Mouse (Mus musculus) midbrain, embryonic 13.5 days (tissue): ENCODE measurements at regions not wholly inside any gene's neighbourhood (a gene's known extent, or its start where the extent isn't known, plus 50 kb on each side); places are given as distances from the start of the nearest gene placed in this dataset.
A peak's percentile ranks its signal among the peaks of the same experiment; 100 is the strongest.

Experiments used
- ATAC-seq: fragments of 200-750 bp; cut with Nextera tagmentation; 2 replicates; pipeline ENCODE4 v1.8.0; 2017; ENCODE audit warnings: mild to moderate bottlenecking, moderate TSS enrichment, moderate library complexity
- H3K27ac ChIP-seq: fragments of 300-500 bp; sonication (generic); 2 replicates; pipeline ENCODE4 v1.5.1; 2015; ENCODE audit warnings: inconsistent platforms, mild to moderate bottlenecking, moderate library complexity
- H3K27me3 ChIP-seq: fragments of 300-500 bp; sonication (generic); 2 replicates; pipeline ENCODE4 v1.6.1; 2015; ENCODE audit warnings: mild to moderate bottlenecking, inconsistent platforms
- H3K36me3 ChIP-seq: fragments of 300-500 bp; sonication (generic); 2 replicates; pipeline ENCODE4 v1.6.1; 2015; ENCODE audit warnings: mild to moderate bottlenecking, inconsistent platforms
- H3K4me1 ChIP-seq: fragments of 300-500 bp; sonication (generic); replicated peaks from 2 replicates; pipeline ENCODE4 v1.6.1; 2015; ENCODE audit warnings: inconsistent platforms
- H3K4me2 ChIP-seq: fragments of 300-500 bp; sonication (generic); replicated peaks from 2 replicates; pipeline ENCODE4 v1.6.1; 2015; ENCODE audit warnings: moderate library complexity, mild to moderate bottlenecking, inconsistent platforms
- H3K4me3 ChIP-seq: fragments of 300-500 bp; sonication (generic); replicated peaks from 2 replicates; pipeline ENCODE4 v1.5.1; 2015; ENCODE audit warnings: mild to moderate bottlenecking, inconsistent platforms
- H3K9ac ChIP-seq: fragments of 300-500 bp; sonication (generic); replicated peaks from 2 replicates; pipeline ENCODE4 v1.6.1; 2015; ENCODE audit warnings: mild to moderate bottlenecking, inconsistent platforms
- H3K9me3 ChIP-seq: fragments of 300-500 bp; sonication (generic); 2 replicates; pipeline ENCODE4 v1.6.1; 2016; ENCODE audit warnings: mild to moderate bottlenecking, inconsistent platforms
- WGBS: fragments of 180-500 bp; shearing (Covaris S2); methylation state at CpG from one replicate; pipeline ENCODE4 v1.1.7; 2015; 5-methylcytosine and 5-hydroxymethylcytosine counted together

DNA sequence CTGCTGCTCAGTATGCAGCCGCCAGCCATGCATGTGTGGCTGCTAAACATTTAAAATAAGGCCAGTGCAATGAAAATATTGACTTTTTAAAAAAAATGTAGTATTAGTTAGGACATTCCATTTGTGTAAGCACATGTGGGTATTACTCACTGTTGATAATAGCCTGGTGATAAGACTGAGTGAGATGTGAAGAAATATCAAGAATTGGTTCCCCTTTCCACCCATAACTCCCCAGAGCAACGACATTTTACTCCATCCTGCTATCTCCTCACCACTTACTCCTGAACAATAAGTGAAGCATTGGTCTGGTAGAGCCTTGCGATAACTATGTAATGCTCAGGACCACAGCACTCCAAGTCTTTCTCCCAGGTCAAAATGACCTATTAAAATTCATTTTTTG, 178.2 kb downstream of the Enc1 start:
- Histone ChIP-seq H3K4me2 (no peak overlapping the region), H3K4me1 (peaks cover under 1% of the 10 kb centered on the region; the same call in 1 of the 2 replicates), H3K27ac (no peak overlapping the region), H3K9ac (no peak overlapping the region), H3K36me3 (no peaks in the 10 kb centered on the region), H3K9me3 (no peaks in the 10 kb centered on the region), H3K4me3 (no peak overlapping the region), H3K27me3 (peaks cover 2% of the 10 kb centered on the region; the same call in 1 of the 2 replicates)
- WGBS, result 91% methylated on average over 3 of the region's 3 CpGs
- no peak for ATAC-seq

DNA sequence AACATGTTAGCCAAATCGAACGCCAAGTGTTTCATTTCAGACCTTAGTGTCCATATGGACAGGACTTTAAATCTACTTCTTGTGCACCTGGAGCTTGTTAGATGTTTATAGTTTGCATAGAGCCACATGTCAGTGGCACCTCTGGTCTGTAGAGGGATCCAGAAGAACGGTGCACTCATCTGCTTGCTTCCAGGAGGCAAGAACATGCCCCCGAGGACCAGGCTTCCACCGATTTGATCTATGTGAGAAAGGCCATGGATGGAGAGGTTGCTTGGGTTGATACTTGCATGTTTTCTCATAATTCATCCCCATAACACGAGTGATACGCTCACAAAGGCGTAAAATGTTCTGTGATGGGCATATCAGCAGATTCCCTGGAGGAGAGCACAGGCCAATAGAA, 177.8 kb downstream of the Enc1 start:
- Histone ChIP-seq H3K4me2 (no peak overlapping the region), H3K36me3 (no peaks in the 10 kb centered on the region), H3K27ac (no peak overlapping the region), H3K4me1 (no peaks in the 10 kb centered on the region; the same call in 1 of the 2 replicates), H3K9me3 (no peaks in the 10 kb centered on the region), H3K9ac (no peak overlapping the region), H3K4me3 (no peak overlapping the region), H3K27me3 (peaks cover 2% of the 10 kb centered on the region; the same call in 1 of the 2 replicates)
- ATAC-seq, result no peak
- 83% methylated on average over 8 of the region's 8 CpGs for WGBS

DNA sequence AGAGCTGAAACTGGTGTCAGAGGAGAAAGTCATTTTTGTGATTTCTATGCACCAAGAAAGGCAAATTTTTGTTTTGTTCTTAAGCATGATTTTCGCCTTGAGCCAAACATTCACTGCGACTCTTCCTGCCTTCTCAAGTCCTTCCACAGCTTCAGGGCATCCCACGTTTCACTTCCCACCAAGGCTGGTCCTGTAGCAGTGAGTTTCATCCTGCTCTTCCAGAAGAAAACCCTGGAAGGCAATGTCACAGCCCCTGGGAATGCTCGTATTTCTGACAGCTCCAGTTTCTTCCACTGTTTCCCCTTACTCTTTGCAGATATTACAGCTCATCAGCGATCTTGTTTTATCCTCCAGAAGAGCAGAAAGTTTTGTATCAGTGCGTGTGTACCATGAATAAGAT, 177.2 kb downstream of the Enc1 start:
- no peak overlapping the region for H3K27ac ChIP-seq
- H3K4me1 ChIP-seq, result no peaks in the 10 kb centered on the region; the same call in 1 of the 2 replicates
- no peak overlapping the region for H3K4me3 ChIP-seq
- H3K27me3 ChIP-seq, result peaks cover 2% of the 10 kb centered on the region; the same call in 1 of the 2 replicates
- 78% methylated on average over 6 of the region's 6 CpGs for WGBS
- no peaks in the 10 kb centered on the region for H3K9me3 ChIP-seq
- no peaks in the 10 kb centered on the region for H3K36me3 ChIP-seq
- no peak for ATAC-seq
- H3K4me2 ChIP-seq, result no peak overlapping the region
- no peak overlapping the region for H3K9ac ChIP-seq

- Histone ChIP-seq H3K9ac (no peak overlapping the region), H3K27me3 (no peaks in the 10 kb centered on the region), H3K27ac (no peak overlapping the region), H3K4me2 (no peak overlapping the region), H3K4me3 (no peak overlapping the region), H3K36me3 (no peaks in the 10 kb centered on the region), H3K9me3 (no peaks in the 10 kb centered on the region), H3K4me1 (peaks cover 3% of the 10 kb centered on the region)
- WGBS, result 69% methylated on average over 10 of the region's 10 CpGs
- 0 out of 2 replicates have a peak, but pooled peaks have one; percentile 34 for ATAC-seq
Observed at GRCm38 (mm10) chr13:97415927-97416709, 175.2 kb downstream of the Enc1 start.

GRCm38 (mm10) chr13:97415381-97415780, 174.5 kb downstream of the Enc1 start:
- no peaks in the 10 kb centered on the region for H3K36me3 ChIP-seq
- no peaks in the 10 kb centered on the region for H3K9me3 ChIP-seq
- no peak overlapping the region for H3K9ac ChIP-seq
- no peak overlapping the region for H3K27ac ChIP-seq
- H3K27me3 ChIP-seq, result no peaks in the 10 kb centered on the region
- H3K4me2 ChIP-seq, result no peak overlapping the region
- WGBS, result 94% methylated on average over 2 of the region's 2 CpGs
- peaks cover 10% of the 10 kb centered on the region for H3K4me1 ChIP-seq
- no peak for ATAC-seq
- no peak overlapping the region for H3K4me3 ChIP-seq

DNA sequence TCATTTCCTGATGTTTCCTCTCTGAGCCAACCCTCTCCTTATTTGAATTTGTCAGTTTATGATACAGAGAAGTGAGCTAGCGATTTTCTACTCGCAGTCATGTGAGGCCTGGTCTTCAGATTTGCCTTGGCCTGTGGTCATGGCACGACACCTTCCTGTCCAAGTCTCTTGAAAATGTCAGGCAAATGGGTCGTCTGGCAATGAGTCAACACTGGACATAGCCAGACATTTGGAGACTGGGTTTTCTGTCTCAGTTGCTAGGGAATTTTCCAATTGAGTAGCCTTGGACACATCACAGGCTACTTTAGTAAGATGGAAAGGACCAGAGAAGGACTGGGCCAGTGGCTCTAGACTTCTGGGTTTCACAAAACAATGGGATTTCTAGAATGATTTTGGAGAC, 171.2 kb downstream of the Enc1 start:
- Histone ChIP-seq H3K9me3 (no peaks in the 10 kb centered on the region), H3K4me2 (no peak overlapping the region), H3K36me3 (no peaks in the 10 kb centered on the region), H3K9ac (no peak overlapping the region), H3K27me3 (no peaks in the 10 kb centered on the region), H3K27ac (no peak overlapping the region), H3K4me1 (peaks cover 36% of the 10 kb centered on the region), H3K4me3 (no peak overlapping the region)
- no peak for ATAC-seq
- WGBS, result 84% methylated on average over 4 of the region's 4 CpGs

DNA sequence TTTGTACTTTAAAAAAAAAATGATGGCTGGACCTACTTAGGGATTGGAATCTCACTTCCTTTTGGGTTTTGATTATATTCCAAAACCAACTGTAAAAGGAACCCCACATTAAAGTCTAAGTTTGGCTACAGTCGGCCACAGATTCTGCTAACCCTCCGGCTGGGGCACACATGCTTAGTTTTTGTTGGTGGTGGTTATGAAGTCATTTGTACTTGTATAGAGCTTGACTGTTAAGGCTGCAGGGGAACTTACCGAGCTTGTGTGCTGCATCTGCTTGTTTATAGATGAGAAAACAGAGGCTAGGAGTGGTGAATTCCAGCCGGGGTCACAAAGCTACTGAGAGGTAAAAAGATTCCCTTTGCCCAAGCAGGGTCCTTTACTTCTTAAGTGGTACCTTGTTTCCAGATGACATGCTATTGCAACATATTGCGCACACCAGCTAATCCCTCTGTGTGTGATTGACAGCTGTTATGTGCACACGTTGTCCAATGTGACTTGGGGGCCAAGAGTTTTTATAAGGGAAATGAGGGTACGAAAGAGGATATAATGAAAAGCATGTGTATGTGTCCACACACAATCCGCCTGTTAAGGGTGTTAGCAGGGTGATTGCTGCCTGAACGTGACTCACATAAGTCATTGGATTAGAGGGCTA, 169.8 kb downstream of the Enc1 start:
- Histone ChIP-seq H3K9ac (no peak overlapping the region), H3K36me3 (no peaks in the 10 kb centered on the region), H3K4me1 (peaks cover 47% of the 10 kb centered on the region), H3K27ac (peak overlapping the region; percentile 77), H3K4me3 (no peak overlapping the region), H3K9me3 (no peaks in the 10 kb centered on the region), H3K27me3 (no peaks in the 10 kb centered on the region), H3K4me2 (no peak overlapping the region)
- 57% methylated on average over 9 of the region's 9 CpGs for WGBS
- no peak for ATAC-seq

GRCm38 (mm10) chr13:97409891-97410525, 169.1 kb downstream of the Enc1 start:
- Histone ChIP-seq H3K4me1 (peaks cover 47% of the 10 kb centered on the region), H3K4me2 (no peak overlapping the region), H3K27ac (peak overlapping the region; percentile 77), H3K4me3 (no peak overlapping the region), H3K36me3 (no peaks in the 10 kb centered on the region), H3K27me3 (no peaks in the 10 kb centered on the region), H3K9ac (no peak overlapping the region), H3K9me3 (no peaks in the 10 kb centered on the region)
- peak; percentile 67 for ATAC-seq
- WGBS, result 38% methylated on average over 6 of the region's 6 CpGs

- Histone ChIP-seq H3K27me3 (no peaks in the 10 kb centered on the region), H3K27ac (peak overlapping the region; percentile 30), H3K4me2 (no peak overlapping the region), H3K4me1 (peaks cover 47% of the 10 kb centered on the region), H3K9me3 (no peaks in the 10 kb centered on the region), H3K36me3 (no peaks in the 10 kb centered on the region), H3K9ac (no peak overlapping the region), H3K4me3 (no peak overlapping the region)
- ATAC-seq, result peak; percentile 62
- WGBS, result 61% methylated on average over 8 of the region's 8 CpGs
Observed at GRCm38 (mm10) chr13:97409291-97409780, 168.4 kb downstream of the Enc1 start.

- no peaks in the 10 kb centered on the region for H3K27me3 ChIP-seq
- peak overlapping the region; percentile 30 for H3K27ac ChIP-seq
- no peak overlapping the region for H3K4me3 ChIP-seq
- peaks cover 49% of the 10 kb centered on the region for H3K4me1 ChIP-seq
- 68% methylated on average over 22 of the region's 22 CpGs for WGBS
- no peak overlapping the region for H3K9ac ChIP-seq
- no peaks in the 10 kb centered on the region for H3K36me3 ChIP-seq
- no peaks in the 10 kb centered on the region for H3K9me3 ChIP-seq
- ATAC-seq, result peak; percentile 51
- H3K4me2 ChIP-seq, result no peak overlapping the region
Observed at GRCm38 (mm10) chr13:97408414-97409290, 167.7 kb downstream of the Enc1 start.

DNA sequence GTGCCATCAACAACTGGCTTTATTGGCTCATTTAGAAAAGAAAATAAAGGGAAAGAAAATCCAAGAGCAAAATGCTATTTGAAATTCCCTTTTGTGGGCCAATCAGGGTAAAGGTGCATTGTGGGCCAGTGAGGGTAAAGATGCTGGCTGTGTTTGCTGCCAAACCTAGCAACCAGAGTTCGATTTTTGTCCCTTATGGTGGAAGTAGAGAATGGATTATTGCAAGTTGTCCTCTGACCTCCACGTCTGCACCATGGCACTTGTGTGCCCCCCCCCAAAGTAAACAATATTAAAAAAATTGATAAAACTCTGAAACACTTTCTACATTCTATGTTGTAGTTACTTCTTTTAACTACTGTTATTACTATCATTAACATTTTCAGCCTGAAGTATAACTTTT, 166.9 kb downstream of the Enc1 start:
- H3K4me3 ChIP-seq, result no peak overlapping the region
- peaks cover 51% of the 10 kb centered on the region for H3K4me1 ChIP-seq
- 40% methylated on average over 2 of the region's 2 CpGs for WGBS
- H3K9me3 ChIP-seq, result no peaks in the 10 kb centered on the region
- H3K27me3 ChIP-seq, result no peaks in the 10 kb centered on the region
- H3K4me2 ChIP-seq, result no peak overlapping the region
- H3K9ac ChIP-seq, result no peak overlapping the region
- no peak for ATAC-seq
- H3K36me3 ChIP-seq, result no peaks in the 10 kb centered on the region
- H3K27ac ChIP-seq, result no peak overlapping the region
